Mouse (Mus musculus) midbrain, embryonic 15.5 days (tissue): Measurements from ENCODE around the gene E330034G19Rik. TPM values are rescaled to one million over a fixed set of nuclear protein-coding genes. Genes with fewer than 3 reads are reported as not detected.

ENCODE experiments used
- ATAC-seq: fragments of 200-750 bp; cut with Nextera tagmentation; replicated peaks from 2 replicates; pipeline ENCODE4 v1.8.0; 2017; ENCODE audit warnings: moderate TSS enrichment
- H3K27ac ChIP-seq: fragments of 300-500 bp; sonication (generic); 2 replicates; pipeline ENCODE4 v1.5.1; 2015; ENCODE audit warnings: mild to moderate bottlenecking, inconsistent platforms
- H3K27me3 ChIP-seq: fragments of 300-500 bp; sonication (generic); replicated peaks from 2 replicates; pipeline ENCODE4 v1.6.1; 2015; ENCODE audit warnings: inconsistent platforms
- H3K36me3 ChIP-seq: fragments of 300-500 bp; sonication (generic); replicated peaks from 2 replicates; pipeline ENCODE4 v1.6.1; 2015; ENCODE audit warnings: inconsistent platforms
- H3K4me1 ChIP-seq: fragments of 300-500 bp; sonication (generic); 2 replicates; pipeline ENCODE4 v1.6.1; 2015; ENCODE audit warnings: inconsistent platforms
- H3K4me2 ChIP-seq: fragments of 300-500 bp; sonication (generic); 2 replicates; pipeline ENCODE4 v1.6.1; 2015; ENCODE audit warnings: inconsistent platforms, mild to moderate bottlenecking, moderate library complexity
- H3K4me3 ChIP-seq: fragments of 300-500 bp; sonication (generic); 2 replicates; pipeline ENCODE4 v1.5.1; 2015; ENCODE audit warnings: mild to moderate bottlenecking, inconsistent platforms
- H3K9ac ChIP-seq: fragments of 300-500 bp; sonication (generic); 2 replicates; pipeline ENCODE4 v1.6.1; 2015; ENCODE audit warnings: mild to moderate bottlenecking, inconsistent platforms
- H3K9me3 ChIP-seq: fragments of 300-500 bp; sonication (generic); 2 replicates; pipeline ENCODE4 v1.6.1; 2016; ENCODE audit warnings: inconsistent platforms
- WGBS: fragments of 180-500 bp; shearing (Covaris S2); methylation state at CpG from one replicate; pipeline ENCODE4 v1.1.7; 2015; ENCODE audit warnings: mixed read lengths; 5-methylcytosine and 5-hydroxymethylcytosine counted together
- polyA plus RNA-seq: library from polyadenylated mRNA; unstranded; fragments of >200 nt; fragmentation: Nextera tagmentation; extraction: Ambion mirVana; gene quantifications from 2 replicates; pipeline ENCODE4 v1.2.1, GENCODE M21; 2015

Gene E330034G19Rik
- not detected in 2 replicates for polyA plus RNA-seq

DNA sequence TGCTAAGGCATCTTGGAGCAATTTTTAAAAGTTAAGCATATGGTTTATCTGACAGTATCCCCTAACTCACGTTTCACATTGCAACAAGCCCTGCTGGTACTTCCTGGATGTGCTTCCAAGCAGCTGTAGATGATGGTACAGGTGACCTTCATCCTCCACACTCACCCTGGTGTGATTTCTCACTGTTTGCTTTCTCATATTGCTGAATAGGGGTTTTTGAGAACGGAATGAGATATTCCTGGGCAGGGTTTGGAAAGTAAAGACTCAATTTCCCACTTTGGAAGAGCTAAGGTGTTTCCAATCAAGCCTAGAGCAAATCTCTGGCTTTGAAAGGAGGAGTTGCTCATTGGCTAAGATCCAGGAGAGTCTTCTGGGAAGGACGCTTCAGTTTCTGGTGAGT is at the start of gene E330034G19Rik:
TSS of gene E330034G19Rik (plus strand) at position 301 of the 400 bp plus-strand sequence.
- no peaks in the 10 kb centered on the region for H3K4me1 ChIP-seq
- 59% methylated on average over 3 of the region's 3 CpGs for WGBS
- H3K4me3 ChIP-seq, result no peak within 1 kb of the TSS
- no peaks in the 10 kb centered on the region for H3K27me3 ChIP-seq
- no peak within 1 kb of the TSS for H3K9ac ChIP-seq
- no peaks in the 10 kb centered on the region for H3K36me3 ChIP-seq
- H3K9me3 ChIP-seq, result no peaks in the 10 kb centered on the region
- H3K27ac ChIP-seq, result no peak within 1 kb of the TSS
- ATAC-seq, result no peak
- H3K4me2 ChIP-seq, result no peak within 1 kb of the TSS

DNA sequence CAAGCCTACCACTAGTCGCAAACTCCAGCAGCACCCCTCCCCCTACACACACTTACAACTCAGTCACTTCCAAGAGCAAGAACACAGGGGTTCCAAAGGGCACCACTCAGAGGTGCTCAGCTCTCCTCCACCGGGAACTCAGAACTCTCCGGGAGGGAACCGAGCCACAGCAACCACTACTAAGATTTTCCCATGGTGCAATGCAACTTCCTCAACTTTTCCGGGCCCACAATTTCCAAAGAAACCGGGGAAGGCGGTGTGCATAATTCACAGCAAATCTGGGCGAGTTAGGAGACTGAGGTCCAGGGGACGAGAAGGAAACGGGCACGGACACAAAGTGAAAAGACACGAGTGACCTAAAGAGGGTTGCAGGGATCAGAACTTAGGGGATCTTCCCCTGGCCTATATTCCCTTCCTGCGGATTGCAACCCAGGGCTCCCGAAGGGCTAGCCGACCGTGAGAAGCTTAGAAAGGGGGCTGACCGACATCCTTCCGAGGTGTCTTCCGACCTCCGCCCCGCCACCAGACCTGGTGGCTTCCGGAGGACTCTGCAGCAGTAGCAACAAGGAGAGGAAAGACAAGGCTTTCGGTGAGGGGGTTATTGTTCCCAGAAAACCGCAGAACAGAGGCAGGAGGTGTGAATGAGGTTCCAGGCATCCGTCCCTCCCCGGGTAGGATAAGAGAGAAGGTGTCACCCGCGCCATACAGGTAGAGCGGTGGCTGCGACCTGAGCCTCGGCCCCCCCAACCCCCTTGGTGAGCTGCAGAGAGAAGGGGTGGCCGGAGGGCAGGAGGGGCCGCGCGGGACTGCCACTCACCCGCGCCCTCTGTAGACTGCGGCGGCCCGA is 48.5 kb upstream of the E330034G19Rik start:
- ATAC-seq, result peak; percentile 35; the same call in 1 of the 2 replicates
- Histone ChIP-seq H3K27ac (peak overlapping the region; percentile 95), H3K4me3 (peak overlapping the region; percentile 93), H3K36me3 (no peaks in the 10 kb centered on the region), H3K4me1 (peaks cover 33% of the 10 kb centered on the region), H3K9me3 (no peaks in the 10 kb centered on the region), H3K4me2 (peak overlapping the region; percentile 90), H3K9ac (peak overlapping the region; percentile 95), H3K27me3 (no peaks in the 10 kb centered on the region)
- WGBS, result under 1% methylated on average over 40 of the region's 40 CpGs

DNA sequence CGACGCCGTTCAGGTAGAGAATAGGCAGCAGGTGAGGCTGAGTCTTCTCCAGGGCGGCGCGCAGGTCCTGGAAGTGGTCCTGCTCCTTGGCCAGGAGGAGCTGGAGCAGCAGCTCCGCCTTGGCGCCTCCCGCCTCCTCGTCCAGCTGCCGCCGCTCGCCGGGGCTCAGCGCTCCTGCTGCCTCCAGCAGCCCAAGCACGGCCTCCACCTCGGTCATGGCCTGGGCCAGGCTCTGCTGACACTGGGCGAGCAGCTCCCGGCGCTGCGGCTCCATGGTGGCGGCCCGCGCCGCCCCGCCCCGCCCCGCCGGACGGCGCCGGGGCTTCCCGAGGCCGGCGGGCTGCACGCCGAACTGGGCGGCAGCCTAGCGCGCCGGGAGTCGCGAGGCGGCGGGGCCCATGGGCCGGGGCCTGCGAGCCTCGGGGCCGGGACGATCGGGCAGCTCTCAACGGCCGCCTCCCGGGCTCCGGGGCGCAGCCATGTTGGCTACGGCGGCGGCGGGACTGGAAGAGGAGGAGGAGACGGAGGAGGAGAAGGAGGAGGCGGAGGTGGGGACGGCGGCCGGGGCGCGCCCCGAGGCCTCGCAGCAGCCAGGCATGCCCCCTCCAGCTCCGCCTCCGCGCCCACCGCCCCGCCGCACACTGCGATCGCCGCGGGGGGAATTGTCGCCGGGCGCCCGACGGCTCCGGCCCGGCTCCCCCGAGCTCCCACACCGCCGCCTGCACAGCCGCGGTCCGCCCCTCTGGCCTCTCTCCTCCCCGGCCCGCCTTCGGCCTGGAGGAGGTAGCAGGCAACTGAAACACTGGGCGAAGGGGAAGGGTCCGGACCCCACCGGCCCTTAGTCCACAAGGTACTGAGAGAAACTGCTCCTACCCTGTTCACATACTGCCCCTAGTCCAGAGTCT is 47.6 kb upstream of the E330034G19Rik start, which contains the start of gene Dlg5:
TSS of gene Dlg5 (minus strand) at position 744 of the 905 bp plus-strand sequence.
- peak within 1 kb of the TSS; percentile 95 for H3K27ac ChIP-seq
- H3K9me3 ChIP-seq, result no peaks in the 10 kb centered on the region
- peaks cover 33% of the 10 kb centered on the region for H3K4me1 ChIP-seq
- no peaks in the 10 kb centered on the region for H3K36me3 ChIP-seq
- H3K4me3 ChIP-seq, result peak within 1 kb of the TSS; percentile 93
- under 1% methylated on average over 65 of the region's 98 CpGs for WGBS
- H3K4me2 ChIP-seq, result peak within 1 kb of the TSS; percentile 90
- no peaks in the 10 kb centered on the region for H3K27me3 ChIP-seq
- peak; percentile 85 for ATAC-seq
- peak within 1 kb of the TSS; percentile 95 for H3K9ac ChIP-seq

DNA sequence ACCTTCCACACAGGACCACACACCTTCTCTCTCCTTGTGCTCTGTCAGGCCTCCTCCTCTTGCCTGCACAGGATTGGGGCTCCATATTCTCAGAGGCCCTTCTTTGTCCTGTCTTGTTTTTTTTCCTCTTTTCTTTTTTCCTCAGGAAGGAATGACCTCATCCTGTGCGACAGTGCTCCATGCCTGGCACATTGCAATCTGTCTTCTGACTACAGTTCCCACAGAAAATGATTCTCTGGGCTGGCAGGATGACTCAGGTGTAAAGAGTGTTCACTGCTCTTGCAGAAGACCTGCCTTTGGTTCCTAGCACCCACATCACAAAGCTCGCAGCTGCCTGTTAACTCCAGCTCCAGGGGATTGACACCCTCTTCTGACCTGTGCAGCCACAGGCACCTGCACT is 43.1 kb upstream of the E330034G19Rik start:
- Histone ChIP-seq H3K27ac (no peak overlapping the region), H3K27me3 (no peaks in the 10 kb centered on the region), H3K36me3 (no peaks in the 10 kb centered on the region), H3K4me3 (no peak overlapping the region), H3K9ac (no peak overlapping the region), H3K4me1 (peaks cover 13% of the 10 kb centered on the region), H3K4me2 (no peak overlapping the region), H3K9me3 (no peaks in the 10 kb centered on the region)
- no peak for ATAC-seq
- 75% methylated on average over 2 of the region's 2 CpGs for WGBS

DNA sequence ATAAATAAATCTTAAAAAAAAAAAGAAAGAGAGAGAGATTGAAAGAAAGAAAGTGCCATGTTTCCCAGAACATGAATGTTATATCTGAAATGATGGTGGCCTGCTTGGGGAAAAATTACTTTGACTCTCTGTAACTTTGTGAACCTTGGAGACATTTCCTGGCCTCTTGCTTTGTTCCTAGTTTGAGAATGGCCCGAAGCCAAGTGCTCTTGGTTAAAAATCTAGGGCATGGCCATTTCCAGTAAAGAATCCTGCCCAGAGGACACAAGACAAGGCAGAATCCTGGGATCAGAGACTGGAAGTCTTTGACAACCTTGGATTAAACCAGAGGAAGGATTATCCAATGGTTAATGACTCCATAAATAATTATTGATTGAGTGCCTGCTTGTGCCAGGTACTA is 41.7 kb upstream of the E330034G19Rik start:
- no peaks in the 10 kb centered on the region for H3K9me3 ChIP-seq
- H3K9ac ChIP-seq, result no peak overlapping the region
- no peaks in the 10 kb centered on the region for H3K36me3 ChIP-seq
- H3K27ac ChIP-seq, result no peak overlapping the region
- H3K4me2 ChIP-seq, result no peak overlapping the region
- H3K4me3 ChIP-seq, result no peak overlapping the region
- peaks cover 10% of the 10 kb centered on the region for H3K4me1 ChIP-seq
- no peaks in the 10 kb centered on the region for H3K27me3 ChIP-seq
- 84% methylated on average over 1 of the region's 1 CpGs for WGBS
- no peak for ATAC-seq

DNA sequence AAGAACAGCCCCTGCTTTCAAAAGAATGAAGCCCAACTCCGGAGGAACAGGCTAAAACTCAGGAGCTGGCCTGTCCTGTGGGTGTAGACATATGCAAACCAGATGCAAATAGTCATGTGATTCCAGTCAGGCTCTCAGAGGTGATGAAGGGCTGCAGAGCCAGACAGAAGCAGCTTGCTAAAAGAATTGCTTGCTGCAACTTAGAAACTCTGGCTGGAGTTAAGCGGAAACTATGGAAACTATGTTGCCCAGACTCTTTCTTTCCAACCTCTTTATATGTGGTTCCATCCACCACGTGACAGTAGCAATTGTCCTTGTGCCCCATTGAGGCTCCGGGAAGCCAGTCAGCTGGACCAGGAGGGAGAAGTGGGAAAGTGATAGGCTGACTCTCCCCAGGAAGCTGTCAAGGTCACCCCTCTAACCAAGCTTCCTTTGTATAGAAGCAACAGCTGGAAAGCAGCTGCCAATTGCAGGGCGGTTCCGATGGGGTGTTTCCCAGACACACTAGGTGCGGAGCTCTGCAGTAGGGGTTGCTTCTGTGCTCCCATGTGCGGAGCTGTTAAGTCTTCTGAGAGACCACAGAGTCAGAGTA is 39.3 kb upstream of the E330034G19Rik start:
- WGBS, result 9% methylated on average over 8 of the region's 8 CpGs
- no peak overlapping the region for H3K4me2 ChIP-seq

DNA sequence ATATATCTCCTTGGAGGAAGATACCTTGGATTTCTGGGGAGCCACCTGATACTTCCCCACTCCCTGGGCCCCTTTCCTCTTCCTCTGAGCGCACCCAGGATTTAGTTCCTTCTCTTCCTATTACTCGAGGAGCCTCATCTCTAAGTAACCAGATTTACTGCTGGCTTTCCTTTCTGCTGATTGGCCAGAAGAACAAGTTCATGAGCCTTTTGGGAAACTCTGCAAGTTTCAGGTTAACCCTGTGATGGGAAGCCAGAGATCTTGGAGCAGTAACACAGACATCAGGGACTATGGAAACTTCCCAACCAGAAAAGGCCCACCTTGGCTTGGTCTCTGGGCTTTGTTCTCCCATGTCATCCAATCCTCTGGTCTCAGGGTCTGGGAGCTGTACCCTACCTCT is 37.1 kb upstream of the E330034G19Rik start:
- no peak overlapping the region for H3K9ac ChIP-seq
- H3K27ac ChIP-seq, result no peak overlapping the region
- no peaks in the 10 kb centered on the region for H3K9me3 ChIP-seq
- whole genome bisulfite sequencing, result 69% methylated on average over 2 of the region's 2 CpGs
- H3K27me3 ChIP-seq, result no peaks in the 10 kb centered on the region
- no peak overlapping the region for H3K4me3 ChIP-seq
- H3K36me3 ChIP-seq, result no peaks in the 10 kb centered on the region
- peaks cover 10% of the 10 kb centered on the region for H3K4me1 ChIP-seq
- no peak overlapping the region for H3K4me2 ChIP-seq
- no peak for ATAC-seq

More for the DNA sequence above, 39.3 kb upstream of the E330034G19Rik start:
- H3K36me3 ChIP-seq, result no peaks in the 10 kb centered on the region
- peaks cover 10% of the 10 kb centered on the region for H3K4me1 ChIP-seq
- H3K27ac ChIP-seq, result peak overlapping the region; percentile 36; the same call in 1 of the 2 replicates
- no peak overlapping the region for H3K9ac ChIP-seq
- H3K27me3 ChIP-seq, result no peaks in the 10 kb centered on the region
- ATAC-seq, result no peak
- H3K9me3 ChIP-seq, result no peaks in the 10 kb centered on the region
- H3K4me3 ChIP-seq, result no peak overlapping the region

DNA sequence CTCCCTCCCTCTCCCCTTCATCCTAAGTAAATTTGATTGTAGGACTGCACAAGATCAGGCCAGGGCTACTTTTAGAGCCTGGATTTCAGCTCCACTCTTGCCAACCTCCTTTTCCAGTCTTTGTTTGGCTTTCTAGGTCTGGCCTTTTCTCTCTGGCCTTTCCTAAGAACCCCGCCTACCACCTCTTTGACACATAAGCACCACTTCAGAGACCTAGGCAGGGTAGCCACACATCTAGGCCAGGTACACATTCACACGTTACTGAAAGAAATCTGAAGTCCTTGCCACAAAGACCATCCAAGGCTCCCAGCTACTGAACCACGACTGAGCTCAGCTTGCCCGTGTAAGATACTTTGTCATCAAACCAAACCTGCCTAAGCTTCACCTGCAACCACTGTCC is 32.6 kb upstream of the E330034G19Rik start:
- no peak overlapping the region for H3K27ac ChIP-seq
- H3K4me3 ChIP-seq, result no peak overlapping the region
- H3K9me3 ChIP-seq, result no peaks in the 10 kb centered on the region
- H3K36me3 ChIP-seq, result no peaks in the 10 kb centered on the region
- H3K4me1 ChIP-seq, result peaks cover 27% of the 10 kb centered on the region
- no peak for ATAC-seq
- no peaks in the 10 kb centered on the region for H3K27me3 ChIP-seq
- 60% methylated on average over 4 of the region's 4 CpGs for WGBS
- no peak overlapping the region for H3K4me2 ChIP-seq
- no peak overlapping the region for H3K9ac ChIP-seq

DNA sequence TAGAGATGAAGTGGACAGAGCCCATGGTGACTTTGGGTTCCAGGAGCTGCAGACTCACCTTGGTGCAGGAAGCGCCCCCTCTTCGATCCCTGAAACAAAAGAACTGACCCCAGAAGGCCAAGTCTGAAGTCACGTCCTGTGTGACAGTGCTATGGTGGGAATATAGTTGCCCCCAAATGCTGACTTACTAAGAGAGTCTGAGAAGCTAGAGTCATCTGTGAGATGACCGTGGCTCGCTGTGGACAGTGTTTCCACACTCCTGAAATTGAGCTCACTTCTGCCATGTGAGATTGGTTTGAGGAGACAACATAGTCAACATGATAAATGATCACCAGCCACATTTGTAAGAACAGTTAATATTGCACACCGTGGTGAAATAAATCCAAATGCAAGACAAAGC is 30.6 kb upstream of the E330034G19Rik start:
- H3K4me2 ChIP-seq, result no peak overlapping the region
- H3K27ac ChIP-seq, result peak overlapping the region; percentile 79
- no peaks in the 10 kb centered on the region for H3K9me3 ChIP-seq
- no peaks in the 10 kb centered on the region for H3K36me3 ChIP-seq
- peaks cover 27% of the 10 kb centered on the region for H3K4me1 ChIP-seq
- H3K9ac ChIP-seq, result no peak overlapping the region
- H3K27me3 ChIP-seq, result no peaks in the 10 kb centered on the region
- 72% methylated on average over 6 of the region's 6 CpGs for WGBS
- H3K4me3 ChIP-seq, result no peak overlapping the region
- ATAC-seq, result peak; percentile 50

DNA sequence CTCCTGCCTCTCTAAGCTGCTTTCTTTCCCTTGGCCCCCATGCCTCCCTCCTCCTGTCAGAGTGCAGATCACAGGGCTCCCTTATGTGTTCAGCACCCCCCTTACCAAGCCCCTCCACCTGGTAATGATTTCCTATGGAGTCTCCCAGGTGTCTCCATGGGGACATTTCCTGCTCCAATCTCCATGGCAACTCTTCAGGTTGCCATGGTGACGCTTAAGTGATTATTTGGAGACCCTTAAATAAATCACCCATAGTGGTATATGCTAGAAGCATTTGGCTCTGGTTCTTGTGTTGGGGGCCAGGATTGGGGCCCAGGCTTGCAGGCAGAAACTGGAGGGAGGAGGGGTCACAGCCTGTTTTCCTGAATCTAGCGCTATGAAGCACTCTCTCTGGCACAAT is 30.1 kb upstream of the E330034G19Rik start:
- Histone ChIP-seq H3K9ac (no peak overlapping the region), H3K27ac (peak overlapping the region; percentile 79), H3K36me3 (no peaks in the 10 kb centered on the region), H3K4me3 (no peak overlapping the region), H3K4me2 (peak overlapping the region; percentile 6; the same call in 1 of the 2 replicates), H3K27me3 (no peaks in the 10 kb centered on the region), H3K4me1 (peaks cover 27% of the 10 kb centered on the region), H3K9me3 (no peaks in the 10 kb centered on the region)
- WGBS, result 42% methylated on average over 2 of the region's 2 CpGs
- ATAC-seq, result peak; percentile 94

DNA sequence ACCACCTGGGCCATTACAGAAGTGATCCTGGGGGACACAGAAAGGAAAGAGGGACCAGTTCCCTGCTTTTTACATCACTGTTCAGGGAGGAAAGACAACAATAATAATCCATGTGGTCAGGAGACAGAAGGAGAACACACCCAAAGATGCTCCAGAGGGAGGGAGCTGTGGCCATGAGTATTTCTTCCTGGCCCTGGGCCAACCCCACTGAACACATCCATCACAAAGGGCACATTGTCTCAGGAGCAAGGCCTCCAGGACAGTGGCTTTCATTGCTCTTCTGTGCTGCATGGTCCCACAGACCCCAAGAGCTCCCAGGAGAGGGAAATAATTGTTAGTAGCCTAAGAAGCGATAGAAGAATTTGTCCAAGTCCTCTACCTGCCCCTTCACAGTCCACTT is 23.4 kb upstream of the E330034G19Rik start:
- Histone ChIP-seq H3K4me1 (no peaks in the 10 kb centered on the region), H3K9ac (no peak overlapping the region), H3K9me3 (no peaks in the 10 kb centered on the region), H3K27me3 (no peaks in the 10 kb centered on the region), H3K4me2 (no peak overlapping the region), H3K4me3 (no peak overlapping the region), H3K36me3 (no peaks in the 10 kb centered on the region), H3K27ac (no peak overlapping the region)
- ATAC-seq, result no peak
- WGBS, result 75% methylated on average over 1 of the region's 1 CpGs

DNA sequence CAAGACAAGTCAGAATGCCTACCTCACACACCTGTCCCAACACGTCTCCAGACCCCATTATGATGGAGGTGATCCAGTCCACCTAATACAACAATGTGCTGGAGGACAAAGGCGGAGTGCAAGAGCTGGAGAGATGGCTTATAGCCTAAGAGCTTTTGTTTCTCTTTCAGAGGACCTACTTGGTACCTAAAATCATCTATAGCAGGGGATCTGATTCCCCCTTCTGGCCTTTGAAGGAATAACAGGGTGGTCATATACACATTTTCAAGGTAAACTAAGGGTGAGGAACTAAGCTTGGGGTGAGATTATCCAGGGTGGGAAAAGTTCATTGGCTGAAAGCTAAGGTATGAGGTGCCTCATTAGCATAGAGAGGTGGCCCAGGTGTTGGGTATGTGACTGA is 19.4 kb upstream of the E330034G19Rik start:
- Histone ChIP-seq H3K27ac (no peak overlapping the region), H3K27me3 (no peaks in the 10 kb centered on the region), H3K4me2 (no peak overlapping the region), H3K4me1 (no peaks in the 10 kb centered on the region), H3K9ac (no peak overlapping the region), H3K4me3 (no peak overlapping the region), H3K9me3 (no peaks in the 10 kb centered on the region), H3K36me3 (no peaks in the 10 kb centered on the region)
- peak; percentile 48 for ATAC-seq
- WGBS, result 52% methylated on average over 2 of the region's 2 CpGs
